7 mouse cellular contexts compared by ENCODE assay signal in genomic region chr11:3997978-3998720, GRCm38 (mm10). TPM values are rescaled to one million over a fixed set of nuclear protein-coding genes. Genes with fewer than 3 reads are reported as not detected.
DNase-seq lines count a peak whose midpoint lies in the region; ATAC-seq lines count a peak whose summit lies in the region.

No protein-coding gene starts in this region.

- no peaks in the 10 kb centered on the region for H3K9me3 ChIP-seq in forebrain, embryonic 12.5 days

- H3K4me2 ChIP-seq in forebrain, embryonic 12.5 days = peak overlapping the region; percentile 48

- H3K27ac ChIP-seq in forebrain, embryonic 12.5 days = no peak overlapping the region

- H3K9ac ChIP-seq in forebrain, embryonic 12.5 days = no peak overlapping the region

- no peak for ATAC-seq in forebrain, embryonic 12.5 days (ENCODE audit: low FRiP score)
- ATAC-seq in erythroid progenitor cell, adult 5-6 weeks (replicated peaks; ENCODE audit: low FRiP score, poor library complexity, severe bottlenecking) = no peak

- peaks cover 7% of the 10 kb centered on the region for H3K4me1 ChIP-seq in forebrain, embryonic 12.5 days

- peak; percentile 20 for DNase-seq in thymus, postnatal 4 days
- no peak for DNase-seq in thymus, adult 18-20 months
- DNase-seq in kidney, postnatal 4 days = peak; percentile 35 to 55
- DNase-seq in monocyte, adult 2 months (ENCODE audit: low read depth in 1 of 2, low spot score in 2 of 2) = peak; percentile 7 to 8
- no peak for DNase-seq in gastrocnemius, postnatal 25 days

- H3K36me3 ChIP-seq in forebrain, embryonic 12.5 days (replicated peaks) = no peaks in the 10 kb centered on the region

- H3K27me3 ChIP-seq in forebrain, embryonic 12.5 days = peaks cover 53% of the 10 kb centered on the region

- WGBS in forebrain, embryonic 12.5 days = 7% methylated on average over 66 of the region's 66 CpGs

- peak overlapping the region; percentile 28 for H3K4me3 ChIP-seq in forebrain, embryonic 12.5 days (replicated peaks)

RNA-seq across cellular contexts. Expression of gene Gal3st1, which starts 14.7 kb away (rescaled TPM):
- polyA plus RNA-seq in forebrain, embryonic 12.5 days (2016; fragmentation: Nextera tagmentation; extraction: Ambion mirVana) = 0.95 and 1.3 TPM in 2 replicates
- total RNA-seq in erythroid progenitor cell, adult 5-6 weeks (2015; ENCODE audit: low replicate concordance) = not detected in 2 replicates
- total RNA-seq in erythroid progenitor cell, adult 5-6 weeks (2017; ENCODE audit: low replicate concordance) = not detected in 2 replicates
- under 1 TPM; 0.51 to 0.78 TPM for total RNA-seq in gastrocnemius, postnatal 25 days (2021)

RNA-seq across cellular contexts. Expression of gene 4930556J24Rik, which starts 21.6 kb away (rescaled TPM):
- 0.27 and 0.46 TPM in 2 replicates for polyA plus RNA-seq in forebrain, embryonic 12.5 days (2016; fragmentation: Nextera tagmentation; extraction: Ambion mirVana)
- total RNA-seq in erythroid progenitor cell, adult 5-6 weeks (2015; ENCODE audit: low replicate concordance) = not detected in 2 replicates
- not detected in 2 replicates for total RNA-seq in erythroid progenitor cell, adult 5-6 weeks (2017; ENCODE audit: low replicate concordance)
- total RNA-seq in gastrocnemius, postnatal 25 days (2021) = not detected

RNA-seq across cellular contexts. Expression of gene Sec14l4, which starts 33.1 kb away (rescaled TPM):
- 0.42 TPM in 1 of 2 replicates, not detected in the other for polyA plus RNA-seq in forebrain, embryonic 12.5 days (2016; fragmentation: Nextera tagmentation; extraction: Ambion mirVana)
- total RNA-seq in erythroid progenitor cell, adult 5-6 weeks (2015; ENCODE audit: low replicate concordance) = not detected in 2 replicates
- total RNA-seq in erythroid progenitor cell, adult 5-6 weeks (2017; ENCODE audit: low replicate concordance) = not detected in 2 replicates
- total RNA-seq in gastrocnemius, postnatal 25 days (2021) = not detected

RNA-seq across cellular contexts. Expression of gene Pes1, which starts 34.4 kb away (rescaled TPM):
- polyA plus RNA-seq in forebrain, embryonic 12.5 days (2016; fragmentation: Nextera tagmentation; extraction: Ambion mirVana) = 81.2 and 92.8 TPM in 2 replicates
- total RNA-seq in erythroid progenitor cell, adult 5-6 weeks (2015; ENCODE audit: low replicate concordance) = 5.8 and 6.3 TPM in 2 replicates
- total RNA-seq in erythroid progenitor cell, adult 5-6 weeks (2017; ENCODE audit: low replicate concordance) = 9.8 and 10.5 TPM in 2 replicates
- 10 to 100 TPM; 24.3 to 31.2 TPM for total RNA-seq in gastrocnemius, postnatal 25 days (2021)

Comparison
In these comparisons a context has a peak if more than half of its experiments do, and no peak if none do; other contexts are left out.
1. DNase-seq: peak in thymus, postnatal 4 days (single experiment), kidney, postnatal 4 days (2 of 2) and monocyte, adult 2 months (2 of 2); none in thymus, adult 18-20 months (0 of 2) and gastrocnemius, postnatal 25 days (single experiment).